8 mouse cellular contexts compared by ENCODE assay signal in genomic region chr5:24427981-24428402, GRCm38 (mm10). TPM values are rescaled to one million over a fixed set of nuclear protein-coding genes. Genes with fewer than 3 reads are reported as not detected.
DNase-seq lines count a peak whose midpoint lies in the region; ATAC-seq and TF ChIP-seq lines count a peak whose summit lies in the region.

No protein-coding gene starts in this region.

- H3K9ac ChIP-seq in stomach, embryonic 16.5 days (ENCODE audit: low read length), result peak overlapping the region; percentile 63

- WGBS in stomach, embryonic 16.5 days, result 12% methylated on average over 15 of the region's 15 CpGs

- H3K4me3 ChIP-seq in left cerebral cortex, adult 2 months, result peak overlapping the region; percentile 14; the same call in 1 of the 2 replicates
- H3K4me3 ChIP-seq in stomach, embryonic 16.5 days (replicated peaks; ENCODE audit: low read length), result peak overlapping the region; percentile 87

- H3K27me3 ChIP-seq in stomach, embryonic 16.5 days (ENCODE audit: control insufficient read depth, insufficient read depth, low read length), result no peaks in the 10 kb centered on the region

- intact Hi-C loops in left cerebral cortex, adult 2 months (cut with DNase I), result no loop called here
- intact Hi-C loops in gastrocnemius, postnatal 14 days (cut with DNase I; ENCODE audit: low total_unique reads), result no loop called here

- peak overlapping the region; percentile 48; the same call in 1 of the 2 replicates for H3K27ac ChIP-seq in left cerebral cortex, adult 2 months
- H3K27ac ChIP-seq in stomach, embryonic 16.5 days (ENCODE audit: low read length), result peak overlapping the region; percentile 99

- ATAC-seq in stomach, embryonic 16.5 days (ENCODE audit: insufficient read depth, low FRiP score), result peak; percentile 22
- ATAC-seq in CD4-positive, CD25-positive, alpha-beta regulatory T cell, adult 4 months, result no peak

- no peaks in the 10 kb centered on the region for H3K9me3 ChIP-seq in stomach, embryonic 16.5 days (replicated peaks; ENCODE audit: control insufficient read depth, low read length)

- peaks cover 25% of the 10 kb centered on the region for H3K36me3 ChIP-seq in stomach, embryonic 16.5 days (ENCODE audit: control insufficient read depth, insufficient read depth, low read length)

- H3K4me2 ChIP-seq in stomach, embryonic 16.5 days (ENCODE audit: low read depth, low read length), result peak overlapping the region; percentile 96

- no peak for DNase-seq in left cerebral cortex, adult 2 months (ENCODE audit: extremely low spot score in 1 of 2, low spot score in 2 of 2)
- DNase-seq in left cerebral cortex, adult 11 months (ENCODE audit: low spot score), result no peak
- DNase-seq in kidney, adult 18-20 months, result peak; percentile 83
- peak; percentile 74 to 82 for DNase-seq in lung, adult 18-20 months
- no peak for DNase-seq in gastrocnemius, postnatal 14 days
- no peak for DNase-seq in gastrocnemius, postnatal 25 days

- H3K4me1 ChIP-seq in stomach, embryonic 16.5 days (ENCODE audit: control insufficient read depth, insufficient read depth, low read length), result peaks cover 34% of the 10 kb centered on the region

- no peak for TF ChIP-seq CTCF in left cerebral cortex, adult 2 months (IDR thresholded peaks at IDR 0.05)

RNA-seq across cellular contexts. Expression of gene Slc4a2, which starts 4.4 kb away (rescaled TPM):
- 10 to 100 TPM; 31.0 to 33.8 TPM for total RNA-seq in left cerebral cortex, adult 2 months (2021)
- polyA plus RNA-seq in stomach, embryonic 16.5 days (2015; fragmentation: Nextera tagmentation; extraction: Ambion mirVana), result 46.5 and 51.8 TPM in 2 replicates
- polyA plus RNA-seq in CD4-positive, CD25-positive, alpha-beta regulatory T cell, adult 4 months (2017; shearing (Covaris generic)), result 10 to 100 TPM; 13.5 to 22.6 TPM
- total RNA-seq in gastrocnemius, postnatal 14 days (2021), result 10 to 100 TPM; 21.7 to 22.8 TPM
- 10 to 100 TPM; 17.9 to 19.9 TPM for total RNA-seq in gastrocnemius, postnatal 25 days (2021)

RNA-seq across cellular contexts. Expression of gene Cdk5, which starts 4.7 kb away (rescaled TPM):
- total RNA-seq in left cerebral cortex, adult 2 months (2021), result 100 to 1,000 TPM; 118 to 129 TPM
- polyA plus RNA-seq in stomach, embryonic 16.5 days (2015; fragmentation: Nextera tagmentation; extraction: Ambion mirVana), result 44.9 TPM in 2 replicates
- polyA plus RNA-seq in CD4-positive, CD25-positive, alpha-beta regulatory T cell, adult 4 months (2017; shearing (Covaris generic)), result 10 to 100 TPM; 53.8 to 61.7 TPM
- total RNA-seq in gastrocnemius, postnatal 14 days (2021), result 10 to 100 TPM; 12.4 to 13.4 TPM
- 10 to 100 TPM; 11.7 to 13.7 TPM for total RNA-seq in gastrocnemius, postnatal 25 days (2021)

RNA-seq across cellular contexts. Expression of gene Asic3, which starts 14.8 kb away (rescaled TPM):
- total RNA-seq in left cerebral cortex, adult 2 months (2021), result under 1 TPM in 1 of 2 experiments, not detected in 1; 0.36 TPM
- polyA plus RNA-seq in stomach, embryonic 16.5 days (2015; fragmentation: Nextera tagmentation; extraction: Ambion mirVana), result 0.23 and 0.52 TPM in 2 replicates
- polyA plus RNA-seq in CD4-positive, CD25-positive, alpha-beta regulatory T cell, adult 4 months (2017; shearing (Covaris generic)), result not detected
- total RNA-seq in gastrocnemius, postnatal 14 days (2021), result under 1 TPM in 1 of 2 experiments, not detected in 1; 0.29 TPM
- under 1 TPM in 1 of 2 experiments, not detected in 1; 0.19 TPM for total RNA-seq in gastrocnemius, postnatal 25 days (2021)

RNA-seq across cellular contexts. Expression of gene Fastk, which starts 17.1 kb away (rescaled TPM):
- 100 to 1,000 TPM; 128 to 134 TPM for total RNA-seq in left cerebral cortex, adult 2 months (2021)
- 93.4 and 94.4 TPM in 2 replicates for polyA plus RNA-seq in stomach, embryonic 16.5 days (2015; fragmentation: Nextera tagmentation; extraction: Ambion mirVana)
- 10 to 100 TPM; 53.4 to 57.0 TPM for polyA plus RNA-seq in CD4-positive, CD25-positive, alpha-beta regulatory T cell, adult 4 months (2017; shearing (Covaris generic))
- 100 to 1,000 TPM; 132 to 146 TPM for total RNA-seq in gastrocnemius, postnatal 14 days (2021)
- 100 to 1,000 TPM; 169 to 176 TPM for total RNA-seq in gastrocnemius, postnatal 25 days (2021)

RNA-seq across cellular contexts. Expression of gene Tmub1, which starts 19.7 kb away (rescaled TPM):
- 10 to 100 TPM; 26.1 to 28.7 TPM for total RNA-seq in left cerebral cortex, adult 2 months (2021)
- polyA plus RNA-seq in stomach, embryonic 16.5 days (2015; fragmentation: Nextera tagmentation; extraction: Ambion mirVana), result 23.5 and 27.0 TPM in 2 replicates
- polyA plus RNA-seq in CD4-positive, CD25-positive, alpha-beta regulatory T cell, adult 4 months (2017; shearing (Covaris generic)), result 10 to 100 TPM; 72.9 to 95.2 TPM
- 10 to 100 TPM; 11.4 to 13.7 TPM for total RNA-seq in gastrocnemius, postnatal 14 days (2021)
- total RNA-seq in gastrocnemius, postnatal 25 days (2021), result 10 to 100 TPM; 17.2 to 18.9 TPM

Comparison
In these comparisons a context has a peak if more than half of its experiments do, and no peak if none do; other contexts are left out.
1. DNase-seq: peak in kidney, adult 18-20 months (single experiment) and lung, adult 18-20 months (2 of 2); none in left cerebral cortex, adult 2 months (0 of 2), left cerebral cortex, adult 11 months (single experiment), gastrocnemius, postnatal 14 days (single experiment) and gastrocnemius, postnatal 25 days (single experiment).
2. RNA of gene Cdk5, which starts 4.7 kb away (total RNA-seq): 118 to 129 TPM in left cerebral cortex, adult 2 months; 11.7 to 13.7 TPM in gastrocnemius, postnatal 25 days and 12.4 to 13.4 TPM in gastrocnemius, postnatal 14 days; every median in the first group is over 4 times any median in the second.